In the genomic region with DNA sequence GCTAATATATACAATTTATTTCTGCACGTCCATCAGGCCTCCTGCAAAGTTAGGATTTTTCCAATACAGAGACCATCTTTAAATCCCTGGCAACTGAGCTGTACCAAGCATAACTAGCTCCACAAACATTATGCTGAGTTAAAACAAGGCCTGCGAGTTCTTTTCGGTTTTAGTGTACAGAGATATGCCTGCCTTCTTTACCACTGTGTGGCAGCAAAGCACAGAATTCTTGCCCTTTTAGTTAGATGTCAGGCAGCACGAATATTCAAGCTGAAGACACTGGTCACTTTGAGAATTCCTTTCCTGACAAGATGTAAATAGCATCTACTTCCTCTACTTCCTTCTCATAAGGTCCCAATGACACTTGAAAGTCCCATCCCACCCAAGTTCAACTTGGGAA, we compare ENCODE assay signal across 10 mouse cellular contexts. TPM values are rescaled to one million over a fixed set of nuclear protein-coding genes. Genes with fewer than 3 reads are reported as not detected.
DNase-seq lines count a peak whose midpoint lies in the region; ATAC-seq lines count a peak whose summit lies in the region.
"Had no signal": no experiment of that assay in that cellular context is flagged by ENCODE, and none has a peak within 500 bp of the region (broad histone marks: within the 10 kb centered on the region; RNA-seq: fewer than 3 reads in every experiment).

No protein-coding gene starts in this region.

- no peak overlapping the region for H3K4me3 ChIP-seq in kidney, embryonic 15.5 days (replicated peaks)
- no peak overlapping the region for H3K4me3 ChIP-seq in midbrain, embryonic 14.5 days (replicated peaks; ENCODE audit: low read depth, low read length)
- H3K4me3 ChIP-seq in midbrain, embryonic 11.5 days (ENCODE audit: low read depth, low read length) = no peak overlapping the region
- H3K4me3 ChIP-seq: heart, embryonic 15.5 days had no signal

- H3K27ac ChIP-seq in kidney, embryonic 15.5 days = no peak overlapping the region
- no peak overlapping the region for H3K27ac ChIP-seq in midbrain, embryonic 14.5 days (replicated peaks; ENCODE audit: low read depth, low read length)
- H3K27ac ChIP-seq in midbrain, embryonic 11.5 days (ENCODE audit: low read depth, low read length) = no peak overlapping the region
- H3K27ac ChIP-seq: heart, embryonic 15.5 days had no signal

- H3K9ac ChIP-seq in kidney, embryonic 15.5 days = no peak overlapping the region
- no peak overlapping the region for H3K9ac ChIP-seq in midbrain, embryonic 14.5 days (replicated peaks; ENCODE audit: low read length)
- H3K9ac ChIP-seq in midbrain, embryonic 11.5 days (ENCODE audit: low read length) = no peak overlapping the region
- H3K9ac ChIP-seq: heart, embryonic 15.5 days had no signal

- no peak for DNase-seq in frontal cortex, postnatal 14 days (ENCODE audit: low spot score in 2 of 2)
- peak; percentile 29 to 44 for DNase-seq in kidney, postnatal 4 days
- peak; percentile 63 for DNase-seq in midbrain, embryonic 14.5 days
- DNase-seq in midbrain, embryonic 11.5 days (ENCODE audit: low spot score, missing footprints) = no peak
- peak; percentile 21 for DNase-seq in retina, embryonic 14.5 days (ENCODE audit: low spot score)
- DNase-seq in cerebellum, postnatal 14 days = no peak

- no peaks in the 10 kb centered on the region for H3K36me3 ChIP-seq in kidney, embryonic 15.5 days
- H3K36me3 ChIP-seq in midbrain, embryonic 14.5 days (ENCODE audit: control insufficient read depth, insufficient read depth, low read length) = no peaks in the 10 kb centered on the region
- H3K36me3 ChIP-seq in midbrain, embryonic 11.5 days (ENCODE audit: control insufficient read depth, insufficient read depth, low read length) = no peaks in the 10 kb centered on the region
- H3K36me3 ChIP-seq: heart, embryonic 15.5 days had no signal

- no peaks in the 10 kb centered on the region for H3K9me3 ChIP-seq in kidney, embryonic 15.5 days (replicated peaks)
- no peaks in the 10 kb centered on the region for H3K9me3 ChIP-seq in midbrain, embryonic 14.5 days (ENCODE audit: control insufficient read depth, low read length)
- H3K9me3 ChIP-seq in midbrain, embryonic 11.5 days (ENCODE audit: control insufficient read depth, low read length) = no peaks in the 10 kb centered on the region
- H3K9me3 ChIP-seq: heart, embryonic 15.5 days had no signal

- 59% methylated on average over 4 of the region's 4 CpGs for WGBS in kidney, embryonic 15.5 days
- WGBS in midbrain, embryonic 14.5 days = 59% methylated on average over 4 of the region's 4 CpGs
- WGBS in midbrain, embryonic 11.5 days = 60% methylated on average over 4 of the region's 4 CpGs

- H3K4me1 ChIP-seq in kidney, embryonic 15.5 days = no peaks in the 10 kb centered on the region
- no peaks in the 10 kb centered on the region for H3K4me1 ChIP-seq in midbrain, embryonic 14.5 days (ENCODE audit: control insufficient read depth, insufficient read depth, low read length)
- H3K4me1 ChIP-seq in midbrain, embryonic 11.5 days (ENCODE audit: control insufficient read depth, insufficient read depth, low read length) = no peaks in the 10 kb centered on the region
- H3K4me1 ChIP-seq: heart, embryonic 15.5 days had no signal

- peak; percentile 85; the same call in 1 of the 2 replicates for ATAC-seq in frontal cortex, adult (ENCODE audit: low TSS enrichment)
- no peak for ATAC-seq in kidney, embryonic 15.5 days (replicated peaks; ENCODE audit: low FRiP score)
- no peak for ATAC-seq in midbrain, embryonic 14.5 days (ENCODE audit: low FRiP score, low TSS enrichment)
- ATAC-seq in midbrain, embryonic 11.5 days (ENCODE audit: low FRiP score) = no peak
- ATAC-seq: inflammation-experienced regulatory T-cells, adult 6 months had no signal

- H3K27me3 ChIP-seq in kidney, embryonic 15.5 days = no peaks in the 10 kb centered on the region
- no peaks in the 10 kb centered on the region for H3K27me3 ChIP-seq in midbrain, embryonic 14.5 days (ENCODE audit: control insufficient read depth, insufficient read depth, low read length)
- H3K27me3 ChIP-seq in midbrain, embryonic 11.5 days (ENCODE audit: control insufficient read depth, insufficient read depth, low read length) = no peaks in the 10 kb centered on the region
- H3K27me3 ChIP-seq: heart, embryonic 15.5 days had no signal

- H3K4me2 ChIP-seq in kidney, embryonic 15.5 days = no peak overlapping the region
- no peak overlapping the region for H3K4me2 ChIP-seq in midbrain, embryonic 14.5 days (ENCODE audit: low read length)
- no peak overlapping the region for H3K4me2 ChIP-seq in midbrain, embryonic 11.5 days
- H3K4me2 ChIP-seq: heart, embryonic 15.5 days had no signal

RNA-seq across cellular contexts. Expression of a gene that starts 8.3 kb away (rescaled TPM):
- polyA plus RNA-seq in kidney, embryonic 15.5 days (2015; fragmentation: Nextera tagmentation; extraction: Ambion mirVana) = 10.3 and 10.4 TPM in 2 replicates
- 7.0 and 9.5 TPM in 2 replicates for polyA plus RNA-seq in midbrain, embryonic 14.5 days (2014; fragmentation: Nextera tagmentation; extraction: Ambion mirVana)
- polyA plus RNA-seq in midbrain, embryonic 11.5 days (2014; fragmentation: Nextera tagmentation; extraction: Ambion mirVana) = 7.6 and 8.7 TPM in 2 replicates

RNA-seq across cellular contexts. Expression of a gene that starts 37.4 kb away (rescaled TPM):
- polyA plus RNA-seq in kidney, embryonic 15.5 days (2015; fragmentation: Nextera tagmentation; extraction: Ambion mirVana) = 10.3 and 11.9 TPM in 2 replicates
- polyA plus RNA-seq in midbrain, embryonic 14.5 days (2014; fragmentation: Nextera tagmentation; extraction: Ambion mirVana) = 1.8 and 3.4 TPM in 2 replicates
- 2.8 and 3.1 TPM in 2 replicates for polyA plus RNA-seq in midbrain, embryonic 11.5 days (2014; fragmentation: Nextera tagmentation; extraction: Ambion mirVana)
- polyA plus RNA-seq: inflammation-experienced regulatory T-cells, adult 6 months had no signal

Comparison
In these comparisons a context has a peak if more than half of its experiments do, and no peak if none do; other contexts are left out.
1. DNase-seq: peak in kidney, postnatal 4 days (2 of 2), midbrain, embryonic 14.5 days (single experiment) and retina, embryonic 14.5 days (single experiment); none in frontal cortex, postnatal 14 days (0 of 2), midbrain, embryonic 11.5 days (single experiment) and cerebellum, postnatal 14 days (0 of 2).